Mouse (Mus musculus): Measurements from ENCODE around the gene Aloxe3.

Aloxe3 gene

GRCm38 (mm10) chr11:69125852-69125918 is at the start of gene Aloxe3:
Gene Aloxe3, plus strand, starts transcription at chr11:69125896.
- DNase-seq, result no peak

GRCm38 (mm10) chr11:69076572-69076971 is 49.1 kb upstream of the Aloxe3 start:
- DNase-seq, result no peak

GRCm38 (mm10) chr11:69077316-69077715 is 48.4 kb upstream of the Aloxe3 start:
- no peak for DNase-seq

GRCm38 (mm10) chr11:69078041-69078440 is 47.7 kb upstream of the Aloxe3 start:
- DNase-seq, result no peak

GRCm38 (mm10) chr11:69078805-69079438 is 46.8 kb upstream of the Aloxe3 start:
- no peak for DNase-seq

DNA sequence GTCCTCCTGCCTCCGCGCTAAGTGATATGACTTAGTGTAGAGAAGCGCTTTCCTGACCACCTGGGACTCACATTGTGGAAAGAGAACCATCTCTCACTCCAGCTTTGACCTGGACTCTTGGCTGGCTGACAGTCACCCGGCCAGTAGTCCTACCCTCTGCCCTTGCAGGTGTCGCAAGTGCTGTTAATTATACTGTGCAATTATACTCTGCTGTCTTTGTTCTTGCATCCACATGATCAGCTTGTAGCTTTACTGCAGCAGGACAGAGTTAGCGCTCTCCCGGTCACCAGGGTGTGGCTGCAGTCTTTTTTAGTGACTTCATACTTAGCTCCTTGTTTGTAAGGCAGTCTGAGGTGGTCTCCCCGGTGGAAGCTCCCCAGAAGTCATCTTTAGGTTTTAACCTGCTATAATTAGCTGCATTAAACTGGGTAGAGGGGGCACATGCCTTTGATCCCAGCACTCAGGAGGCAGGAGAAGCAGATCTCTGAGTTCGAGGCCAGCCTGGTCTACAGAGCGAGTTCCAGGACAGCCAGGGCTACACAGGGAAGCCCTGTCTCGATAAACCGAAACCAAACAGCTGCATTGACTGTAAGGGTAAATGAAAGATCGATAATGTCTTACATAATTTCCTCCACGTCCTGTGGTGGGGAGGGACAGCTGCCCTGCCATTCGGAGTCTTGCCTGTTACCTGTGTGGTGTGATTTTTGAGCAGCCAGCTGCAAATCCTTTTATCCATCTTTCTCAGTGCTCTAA is 45.4 kb upstream of the Aloxe3 start:
- DNase-seq, result no peak

DNA sequence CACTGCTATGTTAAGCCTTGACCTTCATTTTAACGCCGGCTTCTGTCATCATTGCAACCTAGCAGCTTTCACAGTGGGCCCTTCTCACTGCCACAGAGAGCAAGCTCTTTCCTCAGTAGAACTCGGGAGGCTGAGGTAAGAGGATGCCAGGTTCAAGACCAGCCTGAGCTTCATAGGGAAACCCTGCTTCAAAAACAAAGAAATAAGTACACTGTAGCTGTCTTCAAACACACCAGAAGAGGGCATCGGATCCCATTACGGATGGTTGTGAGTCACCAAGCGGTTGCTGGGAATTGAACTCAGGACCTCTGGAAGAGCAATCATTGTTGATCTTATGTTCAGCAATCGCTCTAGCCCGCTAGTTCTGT is 44.9 kb upstream of the Aloxe3 start:
- DNase-seq, result no peak

DNA sequence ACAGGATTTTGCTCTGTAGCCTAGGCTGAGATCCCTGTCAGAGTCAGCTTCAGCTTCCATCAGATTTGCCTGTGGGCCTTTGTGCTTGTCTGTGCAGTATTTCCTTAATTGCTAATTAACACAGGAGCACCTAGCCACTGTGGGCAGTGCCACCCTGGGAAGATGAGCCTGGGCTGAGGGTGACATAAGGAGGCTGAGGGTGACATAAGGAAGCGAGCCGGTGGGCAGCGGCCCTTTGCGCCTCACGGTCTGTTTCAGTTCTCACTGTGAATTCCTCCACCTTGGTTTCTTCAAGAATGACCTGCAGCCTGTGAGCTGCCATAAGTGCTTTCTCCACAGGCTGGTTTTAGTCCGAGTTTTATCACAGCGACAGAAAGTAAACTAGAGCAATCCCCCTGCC is 44.1 kb upstream of the Aloxe3 start:
- DNase-seq, result no peak

DNA sequence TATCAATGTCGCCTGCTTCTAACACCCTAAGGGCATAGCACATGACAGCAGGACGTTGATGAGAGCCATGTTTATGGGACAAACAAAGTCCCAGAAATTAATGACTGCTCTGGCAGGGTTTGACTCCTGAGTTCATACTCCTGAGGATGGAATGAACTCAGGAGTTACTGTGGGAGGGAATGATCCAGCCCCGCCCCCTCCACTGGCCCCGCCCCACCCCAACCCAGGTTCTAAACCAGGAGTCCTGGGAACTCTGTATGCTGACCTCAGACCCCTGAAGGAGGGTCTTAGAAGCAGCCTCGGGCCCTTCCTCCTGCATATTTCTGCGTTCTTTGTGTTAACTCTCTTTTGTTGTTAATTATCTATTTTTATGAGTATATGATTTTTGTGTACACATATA is 40.1 kb upstream of the Aloxe3 start:
- DNase-seq, result no peak

DNA sequence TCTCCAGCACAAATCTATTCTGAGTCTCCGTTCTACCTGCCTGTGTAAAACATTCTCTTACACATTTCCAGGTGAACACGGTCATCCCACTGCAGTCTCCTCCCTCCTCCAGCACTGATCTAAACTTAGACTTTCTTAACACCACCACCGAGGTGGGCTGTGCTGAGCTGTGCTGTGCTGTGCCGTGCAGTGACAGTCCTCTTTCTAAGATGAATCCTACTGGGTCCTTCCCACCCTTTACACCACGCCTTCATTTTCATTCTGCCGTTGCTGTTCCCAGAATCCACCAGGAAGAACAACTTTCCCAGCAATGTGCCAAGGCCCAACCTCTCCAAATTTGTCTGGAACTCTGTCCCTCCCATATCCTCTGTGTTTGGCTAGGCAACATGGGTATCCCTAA is 39.3 kb upstream of the Aloxe3 start:
- DNase-seq, result no peak

DNA sequence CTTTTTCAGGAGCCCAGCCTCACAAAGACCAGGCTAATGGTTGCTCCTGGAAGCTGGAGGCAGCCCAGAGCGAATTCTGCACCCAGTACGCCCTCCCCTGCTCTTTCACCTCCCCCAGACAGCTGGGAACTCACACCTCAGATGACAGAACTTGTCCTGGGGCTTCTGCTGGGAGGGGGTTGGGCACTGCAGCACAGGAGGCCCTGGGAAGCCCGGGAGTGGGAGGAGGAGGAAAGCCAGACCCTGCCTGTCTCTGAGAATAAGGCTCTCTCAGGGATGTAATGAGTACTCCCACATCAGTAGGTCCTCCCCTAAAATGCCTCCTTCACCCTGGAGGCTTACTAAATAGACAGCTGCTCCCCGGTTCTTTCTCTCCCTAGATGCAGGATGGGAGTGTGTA is 38.6 kb upstream of the Aloxe3 start:
- no peak for DNase-seq

DNA sequence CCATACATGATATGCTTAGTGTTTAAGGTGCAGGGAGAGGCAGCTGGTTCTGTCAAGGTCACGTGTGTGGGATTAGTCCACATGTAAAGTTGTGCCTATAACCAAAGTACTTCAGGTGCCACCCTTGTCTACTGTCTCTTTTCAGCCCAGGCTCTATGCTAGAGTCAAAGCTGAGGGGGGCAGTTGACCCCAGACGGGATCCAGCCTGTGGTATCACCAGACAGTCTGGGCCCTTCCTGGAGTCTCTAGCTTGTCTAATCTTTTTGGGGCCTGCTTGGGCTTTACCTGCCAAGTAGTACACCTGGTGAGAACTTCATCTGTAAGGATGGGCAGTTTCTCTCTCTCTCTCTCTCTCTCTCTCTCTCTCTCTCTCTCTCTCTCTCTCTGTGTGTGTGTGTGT is 38.1 kb upstream of the Aloxe3 start:
- DNase-seq, result no peak

DNA sequence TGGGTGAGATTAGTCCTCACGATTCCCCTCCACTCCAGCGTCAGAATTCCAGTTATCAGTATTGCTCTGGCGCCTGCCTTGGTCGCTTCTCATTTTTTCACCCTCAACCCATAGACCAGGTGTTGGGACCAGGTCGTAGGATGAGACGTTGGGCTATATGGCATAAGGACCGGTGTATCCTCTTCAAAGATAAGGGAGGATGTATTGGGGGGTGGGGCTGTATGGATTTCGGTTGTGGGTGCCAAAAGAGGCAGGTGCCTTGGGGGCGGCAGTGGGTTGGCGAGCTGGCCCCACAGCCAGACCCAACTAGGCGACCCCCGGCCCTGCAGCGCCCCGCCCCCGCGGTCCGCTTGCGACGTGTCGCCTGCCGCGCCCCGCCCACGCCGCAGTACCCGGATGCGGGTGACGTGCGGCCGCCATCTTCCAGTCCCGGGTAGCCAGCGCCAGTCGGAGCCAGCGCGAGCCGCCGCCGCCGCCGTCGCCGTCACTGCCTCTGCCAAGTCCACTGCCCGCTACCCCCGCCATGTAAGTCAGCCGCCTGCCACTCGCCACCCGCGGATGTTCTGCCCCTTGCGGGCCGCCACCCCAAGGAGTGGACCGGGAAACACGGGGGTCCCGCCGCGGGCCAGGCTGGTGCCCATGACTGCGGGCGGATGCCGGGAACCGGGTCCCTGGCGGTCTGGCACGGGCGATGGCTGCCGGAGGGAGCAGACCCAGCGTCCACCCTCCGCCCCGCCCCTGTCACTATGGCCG is 37.4 kb upstream of the Aloxe3 start, which contains the start of gene Vamp2:
Vamp2 (plus strand) TSS at position 388 of the 753 bp plus-strand sequence.
- DNase-seq, result peak; percentile 94 to 97

GRCm38 (mm10) chr11:69088856-69089615 is 36.7 kb upstream of the Aloxe3 start:
- peak in 1 of 2 experiments; percentile 54 for DNase-seq

GRCm38 (mm10) chr11:69089616-69090290 is 35.9 kb upstream of the Aloxe3 start:
- DNase-seq, result no peak

- DNase-seq, result no peak
These were observed 35.3 kb upstream of the Aloxe3 start for GRCm38 (mm10) chr11:69090367-69090766.

GRCm38 (mm10) chr11:69091566-69092385 is 33.9 kb upstream of the Aloxe3 start:
- DNase-seq, result no peak

- DNase-seq, result peak; percentile 92 to 95
These were observed 33.3 kb upstream of the Aloxe3 start for GRCm38 (mm10) chr11:69092386-69092751.

- no peak for DNase-seq
These were observed 32.8 kb upstream of the Aloxe3 start for GRCm38 (mm10) chr11:69092871-69093270.

- peak in 1 of 2 experiments; percentile 15 for DNase-seq
These were observed 31.8 kb upstream of the Aloxe3 start for GRCm38 (mm10) chr11:69093856-69094255.

GRCm38 (mm10) chr11:69094697-69095429 is 30.8 kb upstream of the Aloxe3 start, which contains the start of gene Per1:
Gene Per1, plus strand, starts transcription at chr11:69095217.
- DNase-seq, result peak; percentile 98 to 99
